Mouse (Mus musculus) cortical plate, adult 2 months (tissue): ENCODE measurements around the gene Mme.

ENCODE experiments used
- CTCF ChIP-seq: fragments of 200-500 bp; IDR thresholded peaks from 2 replicates; pipeline ENCODE4 v1.5.1; 2011; ENCODE audit warnings: mild to moderate bottlenecking, control low read depth, low read length; ENCODE audit not compliant: insufficient read depth; ENCODE audit errors: extremely low read depth
- POLR2A ChIP-seq: fragments of 200-500 bp; IDR thresholded peaks from 2 replicates; pipeline ENCODE4 v1.6.1; 2011; ENCODE audit warnings: mild to moderate bottlenecking, low read length, control low read depth; ENCODE audit not compliant: insufficient read depth; ENCODE audit errors: extremely low read depth

GRCm38 (mm10) chr3:63340110-63340509 is 98.8 kb downstream of the Mme start:
- no peak for TF ChIP-seq CTCF
- no peak for TF ChIP-seq POLR2A
